Mouse (Mus musculus): Measurements from ENCODE around the gene Itpk1.
A peak's percentile ranks its signal among the peaks of the same experiment; 100 is the strongest.

Itpk1 gene

DNA sequence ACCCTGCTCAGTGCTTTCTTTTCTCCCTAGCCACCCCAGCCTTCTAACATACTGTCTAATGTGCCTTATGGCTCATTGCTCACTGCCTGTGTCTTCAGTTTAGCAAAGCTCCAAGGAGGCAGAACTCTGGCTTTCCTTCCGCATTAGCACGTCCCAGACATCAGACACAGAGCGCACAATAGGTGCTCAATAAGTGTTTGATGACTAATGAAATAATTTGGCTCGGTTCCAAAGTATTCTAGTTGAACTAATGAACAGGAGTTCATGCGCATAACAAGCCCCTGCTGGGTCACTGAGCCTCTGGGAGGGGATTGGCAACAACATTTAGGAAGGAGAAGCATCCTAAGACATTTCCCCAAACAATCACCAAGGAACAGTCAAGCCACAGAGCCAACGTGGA is 152.7 kb downstream of the Itpk1 start:
- DNase-seq (ENCODE audit: low read depth) = no peak

DNA sequence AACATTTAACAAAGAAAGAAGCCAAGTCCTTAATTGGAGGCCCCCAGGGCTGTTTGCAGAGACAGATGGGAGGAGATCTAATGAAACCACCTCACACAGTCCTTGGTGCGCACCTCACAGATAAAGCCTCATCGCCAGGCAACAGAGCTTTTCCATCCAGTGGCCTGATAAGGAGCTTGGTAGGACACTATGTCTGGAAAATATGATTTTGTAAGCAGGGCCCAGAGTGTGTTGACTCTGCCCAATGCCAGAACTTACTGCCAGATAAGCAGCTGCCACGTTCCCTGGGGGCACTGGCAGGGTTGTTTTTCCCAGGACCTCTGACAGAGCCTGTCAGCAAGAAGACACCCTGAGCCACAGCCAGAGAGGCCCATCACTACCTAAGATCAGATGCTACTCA is 153.5 kb downstream of the Itpk1 start:
- DNase-seq (ENCODE audit: low read depth) = no peak

DNA sequence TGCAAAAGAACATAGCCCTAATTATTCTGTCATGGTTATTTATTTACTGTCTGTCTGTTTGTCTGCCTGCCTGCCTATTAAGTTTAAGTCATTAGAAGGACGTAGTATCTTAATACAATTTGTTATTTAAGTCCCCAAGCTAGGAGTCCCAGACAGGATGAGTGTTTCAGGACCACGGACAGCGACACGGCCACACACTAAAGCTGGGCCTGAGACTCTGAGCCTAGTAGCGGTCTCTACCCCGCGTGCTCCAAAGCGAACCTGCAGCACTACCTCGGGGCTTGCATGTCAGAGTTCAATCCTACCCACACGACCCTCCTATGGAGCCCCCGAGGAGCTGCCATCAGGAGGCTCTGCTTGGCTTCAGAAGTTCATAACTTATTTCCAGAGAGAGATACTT is 154.2 kb downstream of the Itpk1 start:
- DNase-seq (ENCODE audit: low read depth) = peak; percentile 87

DNA sequence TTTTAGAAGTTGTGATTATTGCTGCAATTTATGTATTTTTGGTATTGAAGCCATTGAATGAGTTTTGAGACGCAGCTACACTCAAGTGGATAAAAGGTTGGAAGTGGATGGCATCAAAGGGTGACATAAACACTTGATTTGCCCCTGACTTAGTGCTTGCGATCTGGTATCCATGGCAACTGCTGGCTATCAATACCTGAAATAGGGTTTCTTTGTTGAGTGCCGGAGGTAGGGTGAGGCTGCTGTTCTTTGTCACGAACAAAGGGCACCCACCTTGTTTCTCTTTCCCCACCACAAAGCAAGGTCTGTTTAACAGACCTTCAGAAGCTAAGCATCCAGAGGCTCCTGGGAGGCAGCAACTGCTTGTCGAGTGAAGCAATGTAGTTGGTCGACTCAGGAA is 159.6 kb downstream of the Itpk1 start:
- DNase-seq (ENCODE audit: low read depth) = no peak

DNA sequence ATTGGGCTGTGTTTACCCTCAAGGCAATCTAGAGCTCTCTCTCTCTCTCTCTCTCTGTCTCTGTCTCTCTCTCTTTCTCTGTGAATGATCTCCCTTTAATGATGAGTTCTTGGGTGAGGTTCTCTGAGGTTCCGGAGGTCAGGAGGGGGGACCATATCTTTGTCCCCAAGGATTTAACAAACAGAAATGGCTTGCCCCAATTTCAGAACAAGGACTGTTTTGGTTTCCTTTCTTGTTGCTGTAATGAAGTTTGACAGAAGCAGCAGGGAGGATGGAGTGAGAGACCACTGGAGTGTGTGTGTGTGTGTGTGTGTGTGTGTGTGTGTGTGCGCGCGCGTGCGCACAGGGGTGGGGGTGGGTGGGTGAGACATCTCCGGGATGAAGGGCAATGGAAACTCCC is 163.6 kb downstream of the Itpk1 start:
- DNase-seq (ENCODE audit: low read depth) = no peak

DNA sequence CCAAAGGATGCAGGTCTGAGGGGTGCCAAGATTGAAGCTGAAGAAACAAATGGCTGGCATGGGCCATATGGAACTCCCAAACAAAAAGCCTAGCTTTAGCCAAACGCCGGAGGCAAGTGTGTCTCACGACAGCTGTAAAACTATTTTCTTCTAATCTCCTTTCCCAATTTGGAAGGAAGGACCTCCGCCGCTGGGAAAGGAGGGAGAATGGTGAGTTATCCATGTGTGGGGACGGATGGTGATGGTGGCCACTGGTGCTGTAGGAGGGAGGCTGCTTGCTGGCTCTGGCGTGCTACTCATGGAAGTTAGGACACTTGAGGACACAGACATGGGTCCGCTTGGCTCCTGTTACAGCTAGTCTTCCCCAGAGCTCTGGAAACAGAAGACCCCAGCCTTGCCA is 164.5 kb downstream of the Itpk1 start:
- no peak for DNase-seq (ENCODE audit: low read depth)

DNA sequence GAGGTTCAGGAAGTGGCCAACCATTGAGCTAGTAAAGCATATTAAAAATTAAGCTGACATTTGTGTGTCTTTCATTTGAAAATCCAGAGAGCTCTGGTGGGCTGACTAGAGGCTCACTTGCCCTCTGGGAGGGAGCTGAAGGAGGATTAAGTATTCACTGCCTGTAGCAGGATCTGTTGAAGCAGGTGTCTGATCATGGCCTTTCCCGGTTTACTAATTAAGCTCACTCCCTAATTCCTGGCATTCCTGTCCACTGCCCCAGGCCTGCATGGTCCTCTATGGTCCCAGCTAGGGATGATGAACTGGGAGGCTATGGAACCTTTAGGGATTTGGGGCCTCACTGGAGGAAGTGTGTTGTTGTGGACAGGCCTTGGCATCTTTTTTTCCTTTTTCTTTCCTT is 168.9 kb downstream of the Itpk1 start:
- no peak for DNase-seq (ENCODE audit: low read depth)

DNA sequence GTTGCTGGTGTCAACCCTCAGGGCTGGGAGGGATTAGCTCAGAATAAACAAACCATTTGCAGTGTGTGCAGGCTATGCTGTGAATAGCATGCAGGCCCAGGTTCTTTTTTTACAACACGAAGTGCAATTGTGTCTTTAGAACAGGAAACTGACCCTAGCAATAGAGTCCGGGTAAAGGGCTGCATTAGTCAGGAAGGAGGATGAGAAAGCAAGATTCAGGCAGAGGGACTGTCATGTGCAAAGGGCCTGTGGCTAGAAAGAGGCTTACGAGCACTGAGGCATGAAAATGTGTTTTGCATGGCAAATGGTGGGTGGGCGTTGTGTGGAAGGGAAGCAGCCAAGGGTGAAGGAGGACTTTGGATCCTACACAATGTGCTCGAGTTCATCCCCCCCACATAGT is 176.7 kb downstream of the Itpk1 start:
- DNase-seq (ENCODE audit: low read depth) = no peak

DNA sequence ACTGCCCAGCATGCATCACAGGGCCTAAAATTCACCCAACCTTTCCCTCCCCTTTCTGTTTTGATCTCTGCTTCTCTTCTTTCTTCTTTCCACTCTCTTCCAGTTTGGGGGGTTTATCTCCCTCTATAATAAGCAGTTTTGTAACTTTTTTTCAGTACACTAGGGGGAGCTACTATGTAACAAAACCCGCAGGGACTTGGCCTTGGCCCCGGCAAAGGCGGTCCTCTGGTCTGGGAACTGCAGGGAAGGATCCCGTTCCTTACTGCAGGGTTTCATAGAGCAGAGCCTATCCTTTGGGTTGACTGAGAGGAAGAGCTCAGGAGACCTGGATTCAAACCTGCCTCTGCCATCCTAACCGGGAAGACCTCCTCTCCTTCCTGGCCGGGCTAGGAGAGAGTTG is 180.0 kb downstream of the Itpk1 start:
- DNase-seq (ENCODE audit: low read depth) = peak; percentile 44

DNA sequence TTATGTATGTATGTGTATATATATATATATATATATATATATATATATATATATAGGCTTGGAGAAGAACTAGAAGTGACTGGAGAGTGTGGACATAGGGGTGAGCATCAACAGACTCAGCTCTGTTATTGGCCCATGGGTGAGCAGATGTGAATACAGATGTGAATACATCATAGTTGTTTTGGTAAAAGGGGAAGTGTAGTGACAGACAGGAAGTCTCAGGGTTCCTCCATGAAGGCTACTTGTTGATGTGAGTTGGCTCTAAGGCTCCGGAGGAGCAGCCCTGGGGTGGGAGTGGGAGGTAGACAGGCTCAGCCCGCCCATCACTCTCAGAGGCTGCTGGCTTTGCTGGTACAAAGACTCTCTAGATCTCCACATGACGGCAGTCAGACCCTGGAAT is 180.5 kb downstream of the Itpk1 start:
- no peak for DNase-seq (ENCODE audit: low read depth)

DNA sequence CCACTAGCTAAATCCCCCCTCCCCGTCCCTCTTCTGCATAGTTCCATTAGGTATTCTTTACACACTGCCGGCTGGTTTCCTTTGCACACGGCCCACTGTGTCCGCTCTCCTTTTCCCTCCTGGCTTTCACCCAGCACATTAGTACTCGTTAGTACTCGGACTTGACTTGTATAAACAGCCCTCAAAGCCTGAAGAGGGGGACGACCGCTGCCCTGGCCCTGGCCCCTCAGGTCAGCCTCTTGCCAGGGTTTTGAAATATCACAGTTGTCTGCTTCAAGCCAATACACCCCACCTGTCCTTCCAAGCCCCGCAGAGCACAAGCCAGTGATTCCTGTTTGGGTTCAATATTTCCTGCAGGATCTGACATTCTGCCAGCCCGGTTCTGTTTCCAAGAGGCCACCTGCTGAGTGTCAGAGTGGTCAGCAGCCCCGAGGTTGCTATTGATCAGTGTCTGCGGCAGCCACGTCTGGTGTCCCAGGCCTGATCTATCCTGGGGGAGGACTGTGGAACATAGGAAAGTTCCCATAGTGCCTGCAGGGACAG is 182.9 kb downstream of the Itpk1 start:
- no peak for DNase-seq (ENCODE audit: low read depth)

DNA sequence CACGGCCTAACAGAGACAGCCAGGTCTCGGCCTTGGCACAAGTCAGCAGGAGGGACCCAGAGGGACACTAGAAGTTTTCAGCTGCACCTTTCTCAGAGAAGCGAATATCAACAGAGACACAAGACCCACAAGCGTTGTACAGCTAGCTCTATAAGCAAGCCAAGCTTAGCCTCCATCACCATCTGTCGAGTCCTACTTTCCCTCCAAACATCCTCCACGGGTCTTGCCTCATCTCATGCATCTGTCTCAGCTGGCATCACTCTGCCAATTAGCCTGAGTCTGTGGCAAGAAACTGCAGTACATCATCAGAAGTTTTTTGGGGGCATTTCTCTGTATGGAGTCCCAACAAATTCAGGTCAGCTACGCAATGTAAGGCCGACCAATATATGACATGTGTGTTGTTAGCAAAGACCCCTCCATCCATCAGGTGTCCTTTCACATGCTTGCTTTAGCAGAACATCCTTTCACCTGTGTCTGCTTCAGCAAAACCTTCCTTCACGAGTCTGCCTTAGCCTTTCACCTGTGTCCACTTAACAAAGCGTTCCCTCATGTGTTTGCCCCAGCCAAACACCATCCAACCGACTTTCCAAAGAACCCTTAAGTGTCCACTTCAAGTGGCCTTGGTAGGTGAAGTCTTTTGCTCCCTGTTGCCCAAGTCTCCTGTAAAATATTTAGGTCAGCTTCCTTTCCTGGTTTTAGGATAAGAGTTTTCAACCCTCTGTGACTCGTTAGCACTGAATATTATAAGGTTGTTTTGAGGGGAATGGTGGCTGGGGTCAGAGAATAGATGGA is 184.6 kb downstream of the Itpk1 start:
- DNase-seq (ENCODE audit: low read depth) = no peak
